Mouse (Mus musculus) megakaryocyte progenitor cell, adult 5-6 weeks (primary cell): ENCODE results near the gene Ap2b1. TPM values are rescaled to one million over a fixed set of nuclear protein-coding genes. Genes with fewer than 3 reads are reported as not detected.

ENCODE experiments used
- ATAC-seq: replicated peaks from 2 replicates; pipeline ENCODE4 v1.8.0; 2016; ENCODE audit warnings: mild to moderate bottlenecking, moderate TSS enrichment, inconsistent platforms; ENCODE audit not compliant: poor library complexity
- total RNA-seq, 2 experiments: library from RNA; stranded (forward) in 1 of 2; stranded (reverse) in 1 of 2; fragments of 157-497, 149-512 nt in 1 of 2; fragments of 200-1000 nt in 1 of 2; gene quantifications; 2 replicates each; pipeline versions ENCODE4 v1.2.3 to v1.2.4; 2015 to 2017

Gene Ap2b1
- total RNA-seq, 2 experiments from 2014 or later = 51.3 to 58.5 TPM

DNA sequence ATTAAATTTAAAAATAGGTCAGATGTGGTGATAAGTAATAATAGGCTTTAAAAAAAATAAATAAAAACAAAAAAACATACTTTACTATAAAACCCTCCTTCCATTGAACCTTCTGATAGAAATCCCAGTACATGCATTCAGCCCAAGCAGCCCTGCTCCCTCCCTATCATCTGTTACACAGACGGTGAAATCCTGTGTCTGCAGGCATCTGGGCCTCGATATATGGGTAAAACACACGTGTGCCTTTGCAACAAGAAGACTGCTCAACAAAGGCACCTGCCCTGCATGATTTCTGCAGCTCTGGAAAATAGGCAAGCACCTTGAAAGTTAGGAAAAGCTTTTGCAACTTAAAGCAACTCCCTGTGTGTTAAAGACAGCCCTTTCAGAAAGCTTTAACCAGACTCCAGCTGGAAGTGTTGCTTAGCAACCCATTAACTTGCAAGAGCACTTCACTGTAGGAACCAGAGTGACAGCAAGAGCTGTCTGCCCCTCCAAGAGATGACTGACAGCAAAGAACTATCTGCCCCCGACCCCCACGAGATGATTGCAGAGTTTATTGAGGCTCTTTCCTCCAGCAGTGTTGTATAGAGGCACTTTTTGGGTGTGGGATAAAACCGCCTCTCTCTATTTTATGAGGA, 96.1 kb downstream of the Ap2b1 start:
- ATAC-seq = no peak

DNA sequence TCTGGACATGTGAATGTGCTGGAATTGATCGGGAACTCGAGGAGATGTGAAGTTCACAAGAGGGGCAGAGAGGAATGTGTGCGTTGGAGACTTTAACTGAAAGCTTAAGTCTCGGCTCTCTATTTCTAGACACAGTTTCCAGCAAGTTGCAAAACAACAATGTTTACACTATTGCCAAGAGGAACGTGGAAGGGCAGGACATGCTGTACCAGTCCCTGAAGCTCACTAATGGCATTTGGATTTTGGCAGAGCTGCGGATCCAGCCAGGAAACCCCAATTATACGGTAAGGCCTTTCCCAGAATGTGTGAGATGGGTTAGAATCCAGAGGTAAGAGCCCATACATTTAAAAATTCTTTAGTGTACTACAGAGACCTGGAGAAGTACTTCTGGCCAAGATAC, 98.8 kb downstream of the Ap2b1 start:
- no peak for ATAC-seq

DNA sequence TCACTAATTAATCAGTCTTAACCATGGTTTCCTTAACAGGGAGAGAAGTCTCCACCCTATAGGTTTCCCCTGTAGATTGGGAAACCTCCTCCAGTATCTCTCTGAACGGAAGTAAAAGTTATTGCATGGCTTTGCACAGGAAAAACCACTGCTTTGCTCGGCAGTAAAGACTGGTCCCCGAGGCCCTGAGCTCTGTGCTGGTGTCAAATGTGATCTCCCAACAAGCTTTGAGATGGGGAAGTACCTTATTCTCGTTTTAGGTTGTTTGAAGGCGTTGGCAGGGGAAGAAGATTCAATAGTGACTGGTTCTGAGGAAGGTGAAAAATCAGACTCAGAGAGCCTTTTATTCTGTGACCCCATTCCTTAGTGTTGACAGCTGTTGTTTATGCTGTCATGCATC, 99.9 kb downstream of the Ap2b1 start:
- ATAC-seq = peak; percentile 31; the same call in 1 of the 2 replicates

DNA sequence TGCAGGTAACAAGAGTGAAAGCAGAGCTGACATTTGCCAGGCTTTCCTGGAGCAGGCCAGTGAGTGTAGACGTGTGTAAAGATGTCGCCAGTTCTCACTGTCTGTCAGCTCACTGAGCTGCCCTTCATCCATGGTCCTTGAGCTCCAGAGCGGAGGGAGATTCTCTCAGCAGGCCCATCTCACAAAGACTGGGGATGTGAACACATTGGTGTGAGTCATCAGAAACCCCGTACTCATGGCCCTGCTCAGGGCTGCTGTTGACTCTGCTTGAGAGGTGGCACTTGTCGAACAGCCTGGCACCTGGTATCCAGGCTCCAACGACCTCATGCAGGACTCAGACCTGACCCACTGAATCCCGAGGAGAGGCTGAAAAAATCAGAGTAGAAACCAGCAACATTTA, 105.0 kb downstream of the Ap2b1 start:
- ATAC-seq = no peak

DNA sequence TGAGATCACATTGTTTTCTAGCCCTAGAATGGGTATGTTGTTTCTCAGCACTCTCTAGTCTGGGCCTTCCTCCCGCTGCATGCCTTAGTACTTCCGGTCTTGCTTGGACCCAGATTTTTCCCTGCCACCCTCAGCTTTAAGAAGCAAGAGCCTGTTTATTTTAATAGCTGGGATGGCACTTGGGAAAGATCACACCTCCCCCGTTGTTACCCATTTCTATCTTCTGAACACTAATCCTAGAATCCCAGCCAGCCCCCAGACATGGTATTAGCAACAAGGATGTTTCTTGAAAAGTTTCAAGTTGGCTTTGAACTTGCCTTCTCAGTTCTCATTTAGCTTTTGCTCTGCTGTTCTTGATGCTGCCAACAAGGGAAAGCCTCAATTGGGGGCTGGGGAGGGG, 107.6 kb downstream of the Ap2b1 start:
- ATAC-seq = no peak

DNA sequence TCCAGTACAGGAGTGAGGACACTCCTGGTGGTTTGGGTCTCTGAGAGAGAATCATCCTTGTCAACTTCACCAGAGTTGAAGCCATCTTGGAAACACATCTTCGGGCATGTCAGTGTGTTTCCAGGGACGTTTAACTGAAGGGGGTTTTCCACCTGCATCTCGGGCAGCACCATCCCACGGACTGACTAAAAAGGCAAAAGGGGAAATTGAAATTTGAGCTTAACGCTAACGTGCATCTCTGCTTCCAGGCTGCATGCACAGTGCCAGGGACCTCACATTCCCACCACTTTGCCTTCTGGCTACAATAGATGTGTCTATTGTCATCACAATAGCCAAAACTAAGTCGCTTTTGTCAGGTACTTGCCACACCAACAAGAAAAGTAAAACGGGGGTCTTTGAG, 109.4 kb downstream of the Ap2b1 start:
- ATAC-seq = no peak

DNA sequence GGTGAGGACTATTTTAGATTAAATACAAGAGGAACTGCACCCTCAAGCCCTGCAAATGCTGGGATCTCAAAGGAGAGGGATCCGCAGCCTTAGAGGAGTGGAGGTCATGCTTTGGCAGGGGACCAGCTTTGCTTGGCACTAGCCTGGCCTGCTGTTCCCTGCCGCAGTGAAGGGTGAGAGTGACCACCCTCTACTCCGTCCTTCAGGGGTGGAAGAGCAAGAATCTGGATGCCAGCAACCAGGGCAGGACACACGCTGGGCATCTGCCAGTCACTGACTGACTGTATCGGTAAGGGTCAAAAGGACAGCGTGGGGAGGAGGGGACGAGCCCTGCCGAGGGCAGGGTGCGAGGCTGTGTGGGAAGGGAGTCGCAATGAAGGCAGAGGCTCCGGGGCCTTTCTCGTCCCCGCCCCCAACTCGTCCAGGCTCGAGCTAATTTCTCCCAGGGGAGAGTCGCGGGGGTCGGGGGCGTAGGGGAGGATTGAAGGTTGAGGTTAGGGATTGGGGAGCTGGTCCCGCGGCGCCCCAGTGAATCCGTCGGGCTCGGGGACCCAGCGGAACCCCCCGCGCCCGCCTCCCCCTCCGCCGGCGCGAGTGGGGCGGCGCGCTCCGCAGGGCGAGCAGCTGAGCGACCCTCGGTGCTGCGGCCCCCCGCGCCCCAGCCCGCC, 110.4 kb downstream of the Ap2b1 start, which contains the start of gene Rasl10b:
Rasl10b (plus strand) TSS at position 51 of the 668 bp plus-strand sequence.
- no peak for ATAC-seq

- no peak for ATAC-seq
Measured at GRCm38 (mm10) chr11:83409792-83410291, 111.0 kb downstream of the Ap2b1 start.

DNA sequence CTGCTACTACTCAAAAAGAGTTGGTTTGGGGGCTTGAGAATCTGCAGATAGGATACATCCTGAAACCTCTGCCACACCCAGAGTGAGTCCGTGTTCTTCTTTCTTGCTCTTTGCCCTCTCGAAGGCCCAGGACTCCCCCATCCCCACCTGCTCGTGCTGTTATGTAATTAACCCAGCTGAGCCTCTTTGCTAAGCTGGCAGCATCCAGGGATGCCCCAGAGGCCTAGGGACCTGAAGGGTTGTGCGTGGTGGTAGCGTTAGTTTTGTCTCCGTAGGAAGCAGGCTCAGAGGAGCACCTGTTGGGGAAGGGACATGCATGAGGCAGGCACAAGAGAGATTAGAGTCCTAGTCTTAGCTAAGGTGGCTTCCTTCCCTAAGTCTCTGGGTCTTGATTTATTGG, 111.7 kb downstream of the Ap2b1 start:
- ATAC-seq = no peak

- peak; percentile 69 for ATAC-seq
Measured at GRCm38 (mm10) chr11:83417080-83417479, 118.3 kb downstream of the Ap2b1 start.

DNA sequence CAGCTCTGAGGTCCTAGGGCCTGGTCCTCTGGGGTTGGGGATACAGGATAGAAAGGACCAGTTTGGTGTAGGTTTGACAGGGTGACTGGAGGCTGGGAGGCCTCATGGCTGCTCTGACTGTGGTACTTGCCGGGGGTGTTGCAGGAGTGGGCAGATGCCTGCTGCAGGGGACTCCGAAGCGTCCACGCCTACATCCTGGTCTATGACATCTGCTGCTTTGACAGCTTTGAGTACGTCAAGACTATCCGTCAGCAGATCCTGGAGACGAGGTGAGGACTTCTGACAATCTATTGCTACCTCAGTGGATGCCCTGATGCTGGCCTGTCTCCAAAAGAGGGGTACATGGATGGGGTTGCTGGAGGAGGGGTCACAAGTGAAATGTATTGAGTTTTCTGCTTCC, 118.9 kb downstream of the Ap2b1 start:
- ATAC-seq = no peak

DNA sequence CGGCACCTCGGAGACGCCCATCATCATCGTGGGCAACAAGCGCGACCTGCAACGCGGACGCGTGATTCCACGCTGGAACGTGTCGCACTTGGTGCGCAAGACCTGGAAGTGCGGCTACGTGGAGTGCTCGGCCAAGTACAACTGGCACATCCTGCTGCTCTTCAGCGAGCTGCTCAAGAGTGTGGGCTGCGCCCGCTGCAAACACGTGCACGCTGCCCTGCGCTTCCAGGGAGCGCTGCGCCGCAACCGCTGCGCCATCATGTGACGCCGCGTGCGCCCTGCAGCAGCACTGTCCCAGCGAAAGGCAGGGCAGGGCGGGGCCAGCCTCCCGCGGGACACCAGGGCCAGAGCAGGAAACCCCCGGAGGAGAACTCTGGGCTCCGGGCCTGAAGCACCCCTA, 119.7 kb downstream of the Ap2b1 start:
- ATAC-seq = peak; percentile 49

GRCm38 (mm10) chr11:83420338-83420737, 121.5 kb downstream of the Ap2b1 start:
- ATAC-seq = peak; percentile 53

DNA sequence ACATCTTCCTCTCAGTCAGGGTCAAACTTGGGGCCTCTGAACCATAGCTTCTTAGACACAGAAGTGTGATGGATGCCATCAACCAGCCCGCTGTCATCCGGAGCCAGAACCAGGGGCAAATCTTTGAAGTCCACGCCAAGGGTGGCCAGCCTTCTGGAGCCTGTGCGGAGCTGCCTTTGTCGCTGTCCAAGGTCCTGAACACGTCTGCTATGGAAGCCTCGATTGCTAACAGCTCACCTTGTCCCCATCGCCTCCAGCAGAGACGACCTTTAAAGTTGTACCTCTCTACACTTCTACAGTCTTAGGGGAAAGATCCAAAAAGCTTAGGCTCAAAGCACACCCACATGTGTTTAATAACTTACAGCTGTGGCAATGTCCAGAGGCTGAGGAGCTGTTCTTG, 122.5 kb downstream of the Ap2b1 start:
- ATAC-seq = peak; percentile 43

- ATAC-seq = peak; percentile 67
Measured at GRCm38 (mm10) chr11:83424681-83425080, 125.9 kb downstream of the Ap2b1 start.

DNA sequence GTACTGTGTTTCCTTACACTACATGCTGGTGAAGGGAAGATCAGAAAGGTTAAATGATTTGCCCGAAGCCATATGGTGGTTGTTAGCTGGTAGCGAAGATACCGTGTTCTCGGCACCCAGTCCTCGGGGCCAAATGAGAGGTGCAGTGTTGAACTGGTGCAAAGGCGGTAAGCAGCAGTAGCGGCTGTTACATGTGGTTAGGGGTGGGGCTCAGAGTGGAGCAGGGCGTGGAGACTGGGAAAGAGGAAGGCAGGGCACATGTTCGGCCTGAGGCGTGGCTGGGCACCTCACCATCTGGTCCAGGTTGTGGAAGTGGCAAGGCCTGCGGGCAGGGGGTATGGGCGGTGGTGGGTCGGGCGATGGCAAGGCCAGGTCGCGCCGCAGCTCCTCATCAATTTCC, 128.1 kb downstream of the Ap2b1 start:
- peak; percentile 95 for ATAC-seq

DNA sequence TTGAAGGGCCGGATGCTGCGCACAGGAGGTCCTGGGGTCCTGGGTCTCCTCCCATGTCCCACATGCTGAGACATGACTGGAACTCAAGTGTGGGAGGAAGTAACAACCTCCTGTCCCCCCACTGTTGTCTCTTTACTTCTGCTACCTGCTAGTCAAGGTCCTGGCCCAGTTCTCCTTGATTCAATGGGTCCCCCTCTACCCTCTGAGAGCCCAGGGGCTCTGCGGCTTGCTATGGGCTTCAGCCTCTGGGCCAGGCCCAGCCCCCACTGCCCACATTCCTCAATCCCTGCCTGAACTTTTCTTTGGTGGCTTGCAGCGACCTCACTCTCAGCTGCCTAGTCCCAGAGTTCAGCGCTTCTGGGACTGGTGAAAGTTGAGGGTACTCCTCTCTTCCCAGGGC, 130.5 kb downstream of the Ap2b1 start, which contains the start of gene Gas2l2:
Gas2l2 (minus strand) TSS at position 101 of the 400 bp plus-strand sequence.
- no peak for ATAC-seq

- ATAC-seq = peak; percentile 69
Measured at GRCm38 (mm10) chr11:83432533-83432932, 133.7 kb downstream of the Ap2b1 start.

GRCm38 (mm10) chr11:83437377-83437776, 138.6 kb downstream of the Ap2b1 start, which contains the start of gene 1700020L24Rik:
Gene 1700020L24Rik (plus strand): TSS chr11:83437677.
- no peak for ATAC-seq

DNA sequence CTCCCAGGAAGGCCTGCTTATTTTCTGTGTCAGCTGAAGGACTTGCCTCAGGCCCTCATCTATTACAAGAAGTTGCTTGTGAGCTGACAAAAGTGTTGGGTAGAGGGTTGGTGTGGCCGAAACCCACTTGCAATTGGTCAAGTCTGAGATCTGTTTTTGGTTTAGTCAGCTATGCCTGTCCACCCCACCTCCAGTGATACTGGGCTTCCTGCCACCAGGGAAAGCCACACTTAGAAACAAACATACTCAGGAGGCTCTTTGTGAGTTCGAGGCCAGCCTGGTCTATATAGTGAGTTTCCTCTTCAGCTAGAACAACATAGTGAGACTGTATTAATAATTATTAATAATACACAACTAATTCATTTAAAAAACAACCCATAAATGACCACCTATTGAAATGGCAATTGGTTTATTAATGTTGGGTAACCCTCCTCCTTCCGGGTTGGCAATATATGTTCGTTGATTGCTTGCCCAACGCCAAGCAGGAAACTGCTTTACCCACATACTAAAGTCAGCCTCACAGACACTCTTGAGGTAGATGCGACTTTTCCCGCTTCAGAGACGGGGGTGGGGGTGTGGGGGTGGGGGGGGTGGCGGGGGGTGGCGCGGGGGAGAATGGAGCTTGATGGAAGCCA, 140.7 kb downstream of the Ap2b1 start:
- ATAC-seq = peak; percentile 35
